Mouse (Mus musculus) myocyte (in vitro differentiated cells): ENCODE data around the gene Rbfox2. TPM values are rescaled to one million over a fixed set of nuclear protein-coding genes. Genes with fewer than 3 reads are reported as not detected.

Experiments used
- H3K27me3 ChIP-seq: one replicate; pipeline ENCODE4 v1.6.1; 2011; ENCODE audit not compliant: control insufficient read depth, insufficient read depth, insufficient read length
- H3K36me3 ChIP-seq: one replicate; pipeline ENCODE4 v1.6.1; 2011; ENCODE audit not compliant: control insufficient read depth, insufficient read depth
- H3K4me2 ChIP-seq: one replicate; pipeline ENCODE4 v1.6.1; 2011; ENCODE audit warnings: low read depth, control low read depth
- H3K4me3 ChIP-seq: one replicate; pipeline ENCODE4 v1.5.1; 2011; ENCODE audit warnings: mild to moderate bottlenecking, control low read depth, moderate library complexity
- H3K79me2 ChIP-seq: one replicate; pipeline ENCODE4 v1.6.1; 2011; ENCODE audit not compliant: control insufficient read depth, insufficient read depth
- H3ac ChIP-seq: one replicate; pipeline ENCODE4 v1.6.1; 2011; ENCODE audit not compliant: control insufficient read depth, insufficient read length
- CEBPB ChIP-seq: IDR thresholded peaks from 2 replicates; pipeline ENCODE4 v1.6.1; 2011; ENCODE audit warnings: mild to moderate bottlenecking, moderate library complexity; ENCODE audit not compliant: poor library complexity, insufficient read depth, severe bottlenecking
- E2F4 ChIP-seq: IDR thresholded peaks from one replicate; pipeline ENCODE4 v1.6.1; 2011; ENCODE audit warnings: mild to moderate bottlenecking, control low read depth, moderate library complexity; ENCODE audit not compliant: insufficient read depth
- MAX ChIP-seq: IDR thresholded peaks from one replicate; pipeline ENCODE4 v1.6.1; 2011; ENCODE audit warnings: low read depth, mild to moderate bottlenecking, control low read depth
- MYOD1 ChIP-seq, 3 experiments: IDR thresholded peaks; one replicate each; pipeline ENCODE4 v1.6.1; 2011; ENCODE audit warnings: control low read depth in 2 of 3, low read depth in 2 of 3, mild to moderate bottlenecking in 2 of 3, moderate library complexity in 1 of 3; ENCODE audit not compliant: insufficient read length in 2 of 3, control insufficient read depth in 1 of 3
- MYOG ChIP-seq, 3 experiments: IDR thresholded peaks; one replicate each; pipeline ENCODE4 v1.6.1; 2011; ENCODE audit warnings: control low read depth in 2 of 3, low read depth in 2 of 3, mild to moderate bottlenecking in 2 of 3; ENCODE audit not compliant: insufficient read length in 2 of 3, control insufficient read depth in 1 of 3, insufficient read depth in 1 of 3
- POLR2A ChIP-seq: IDR thresholded peaks from one replicate; pipeline ENCODE4 v1.6.1; 2011; ENCODE audit warnings: low read depth, mild to moderate bottlenecking, control low read depth, moderate library complexity; ENCODE audit not compliant: insufficient read length
- POLR2AphosphoS2 ChIP-seq: IDR thresholded peaks from one replicate; pipeline ENCODE4 v1.6.1; 2011; ENCODE audit warnings: low read depth, control low read depth; ENCODE audit not compliant: insufficient read length
- REST ChIP-seq: IDR thresholded peaks from one replicate; pipeline ENCODE4 v1.6.1; 2011; ENCODE audit warnings: mild to moderate bottlenecking, control low read depth, moderate library complexity; ENCODE audit not compliant: insufficient read depth, insufficient read length
- SRF ChIP-seq: IDR thresholded peaks from one replicate; pipeline ENCODE4 v1.6.1; 2011; ENCODE audit warnings: low read depth; ENCODE audit not compliant: control insufficient read depth, insufficient read length
- TCF12 ChIP-seq: IDR thresholded peaks from one replicate; pipeline ENCODE4 v1.6.1; 2011; ENCODE audit warnings: mild to moderate bottlenecking, control low read depth; ENCODE audit not compliant: poor library complexity, insufficient read depth, severe bottlenecking
- TCF3 ChIP-seq: IDR thresholded peaks from one replicate; pipeline ENCODE4 v1.6.1; 2011; ENCODE audit warnings: low read depth, control low read depth; ENCODE audit not compliant: insufficient read length
- USF1 ChIP-seq: IDR thresholded peaks from one replicate; pipeline ENCODE4 v1.6.1; 2011; ENCODE audit warnings: low read depth, mild to moderate bottlenecking, control low read depth, moderate library complexity
- polyA plus RNA-seq: library from polyadenylated mRNA; unstranded; fragments of >200 nt; fragmentation: generic; extraction: Trizol; gene quantifications from one replicate; pipeline ENCODE4 v1.2.1, GENCODE M21; 2012; ENCODE audit warnings: missing spikeins

Rbfox2 gene
- polyA plus RNA-seq, 1 experiment, result 136 TPM

DNA sequence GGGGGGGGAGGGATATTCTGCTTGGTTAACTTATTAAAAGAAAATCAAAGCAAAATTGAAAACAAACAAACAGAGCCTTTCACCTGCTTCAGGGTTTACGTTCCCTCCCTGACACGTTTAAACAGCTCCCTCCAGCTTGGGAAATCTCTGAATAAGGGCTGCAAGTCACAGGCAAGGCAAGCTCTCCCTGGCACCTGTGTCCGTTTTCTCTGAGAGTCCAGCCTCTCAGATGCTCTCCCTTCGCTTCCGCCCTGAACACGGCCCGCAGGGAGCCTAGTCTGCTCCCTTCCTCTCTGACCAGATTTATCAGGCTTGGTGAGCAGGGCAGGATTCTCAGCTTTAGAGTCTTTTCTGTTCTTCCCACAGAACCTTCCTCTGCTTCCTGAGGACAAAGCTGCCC, 101.9 kb downstream of the Rbfox2 start:
- TF ChIP-seq POLR2AphosphoS2 (no peak), POLR2A (no peak), MAX (no peak), USF1 (no peak), MYOD1 (IDR thresholded peaks at IDR 0.05; ENCODE audit: control insufficient read depth in 1 of 3, insufficient read length in 2 of 3, low read depth in 2 of 3) (no peak), TCF12 (no peak), E2F4 (no peak), REST (no peak), CEBPB (no peak), SRF (no peak), MYOG (IDR thresholded peaks at IDR 0.05; ENCODE audit: control insufficient read depth in 1 of 3, insufficient read depth in 1 of 3, insufficient read length in 2 of 3, low read depth in 2 of 3) (no peak), TCF3 (no peak)
- no peak overlapping the region for H3ac ChIP-seq
- H3K4me2 ChIP-seq, result no peak overlapping the region
- no peaks in the 10 kb centered on the region for H3K36me3 ChIP-seq
- H3K4me3 ChIP-seq, result no peak overlapping the region
- peaks cover 70% of the 10 kb centered on the region for H3K79me2 ChIP-seq
- no peaks in the 10 kb centered on the region for H3K27me3 ChIP-seq

DNA sequence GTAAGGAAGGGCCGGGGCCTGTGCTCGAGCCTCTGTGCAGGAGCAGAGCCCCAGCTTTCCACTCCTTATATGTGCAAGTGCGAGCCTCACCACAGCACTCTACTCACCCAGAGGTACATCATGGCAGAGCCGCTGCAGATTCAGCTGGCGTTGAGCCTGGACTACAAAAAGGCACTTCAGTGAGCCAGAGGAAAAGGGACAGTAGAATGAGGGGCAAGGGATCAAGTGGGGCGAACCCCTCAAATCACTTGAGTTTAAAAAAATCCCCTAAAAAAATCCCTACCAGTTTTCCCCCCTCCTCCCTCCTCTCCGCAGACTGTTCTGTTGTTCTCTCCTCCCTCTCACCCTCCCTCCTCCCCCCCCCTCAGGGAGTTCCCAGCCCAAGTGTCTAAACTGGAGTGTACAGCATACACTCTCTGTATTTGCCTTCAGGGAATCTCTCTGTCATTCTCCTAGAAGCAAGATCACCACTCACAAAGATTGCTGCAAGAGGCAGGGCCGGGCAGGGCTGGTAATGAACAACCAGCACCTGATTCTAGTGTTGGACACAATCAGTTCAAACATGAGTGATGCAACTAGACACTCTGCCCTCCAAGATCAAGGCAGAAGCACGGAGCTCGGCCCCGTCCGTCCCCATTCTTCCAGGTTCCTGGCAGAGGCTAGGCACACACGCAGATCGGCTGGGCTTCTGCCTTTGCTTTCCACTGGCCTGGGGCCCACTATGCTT, 103.4 kb downstream of the Rbfox2 start:
- H3K27me3 ChIP-seq, result no peaks in the 10 kb centered on the region
- H3K79me2 ChIP-seq, result peaks cover 62% of the 10 kb centered on the region
- no peak overlapping the region for H3K4me2 ChIP-seq
- H3K36me3 ChIP-seq, result no peaks in the 10 kb centered on the region
- H3ac ChIP-seq, result no peak overlapping the region
- TF ChIP-seq MYOG (IDR thresholded peaks at IDR 0.05; ENCODE audit: control insufficient read depth in 1 of 3, insufficient read depth in 1 of 3, insufficient read length in 2 of 3, low read depth in 2 of 3) (no peak), E2F4 (no peak), TCF12 (no peak), MAX (no peak), POLR2AphosphoS2 (no peak), USF1 (no peak), REST (no peak), TCF3 (no peak), MYOD1 (IDR thresholded peaks at IDR 0.05; ENCODE audit: control insufficient read depth in 1 of 3, insufficient read length in 2 of 3, low read depth in 2 of 3) (no peak)
- H3K4me3 ChIP-seq, result no peak overlapping the region

DNA sequence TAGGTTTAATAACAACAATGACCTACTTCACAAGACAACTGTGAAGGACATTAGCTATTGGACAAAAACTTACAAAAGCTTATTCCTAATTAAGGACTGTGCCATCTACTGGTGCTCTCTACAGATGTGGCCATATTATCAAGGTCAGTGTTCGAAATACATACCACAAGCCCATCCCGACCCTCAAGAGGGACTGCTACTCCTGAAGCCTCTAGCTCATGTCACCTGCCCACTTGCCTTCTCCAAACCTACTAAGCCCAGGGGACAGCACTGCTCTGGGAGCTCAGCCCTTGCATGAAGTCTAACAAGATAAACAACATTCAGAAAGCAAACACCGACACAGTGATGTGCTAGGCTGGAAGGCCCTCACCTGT, 103.9 kb downstream of the Rbfox2 start:
- Histone ChIP-seq H3K4me2 (no peak overlapping the region), H3K4me3 (no peak overlapping the region)
- TF ChIP-seq POLR2A (no peak), MAX (no peak), TCF12 (no peak), MYOG (IDR thresholded peaks at IDR 0.05; ENCODE audit: control insufficient read depth in 1 of 3, insufficient read depth in 1 of 3, insufficient read length in 2 of 3, low read depth in 2 of 3) (no peak), REST (no peak)

DNA sequence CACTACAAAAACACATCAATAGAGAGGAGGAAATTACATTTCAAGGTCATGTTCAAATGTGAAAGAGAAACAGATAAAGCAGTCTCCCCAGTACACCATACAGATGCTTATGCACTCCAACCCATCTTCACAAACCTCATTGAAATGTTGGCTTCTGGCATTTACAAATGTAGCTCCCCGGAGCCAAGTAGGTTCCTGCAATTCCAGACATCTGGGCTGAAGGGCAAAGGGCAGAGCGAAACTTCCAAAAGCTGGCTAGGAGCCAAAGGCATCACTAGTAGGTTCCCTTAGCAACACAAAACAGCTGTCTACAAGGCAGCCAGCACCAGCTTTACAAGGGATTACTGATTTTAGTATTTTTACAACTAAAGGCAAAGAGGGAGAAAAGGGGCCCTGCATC, 104.6 kb downstream of the Rbfox2 start:
- TF ChIP-seq TCF12 (no peak), MYOD1 (IDR thresholded peaks at IDR 0.05; ENCODE audit: control insufficient read depth in 1 of 3, insufficient read length in 2 of 3, low read depth in 2 of 3) (peak in 1 of 3 experiments; percentile 26)
- no peaks in the 10 kb centered on the region for H3K27me3 ChIP-seq
- H3K79me2 ChIP-seq, result peaks cover 53% of the 10 kb centered on the region
- H3K36me3 ChIP-seq, result no peaks in the 10 kb centered on the region
- no peak overlapping the region for H3K4me3 ChIP-seq
- H3K4me2 ChIP-seq, result peak overlapping the region; percentile 4
- no peak overlapping the region for H3ac ChIP-seq

More for the DNA sequence above, 103.9 kb downstream of the Rbfox2 start:
- Histone ChIP-seq H3K79me2 (peaks cover 59% of the 10 kb centered on the region), H3K36me3 (no peaks in the 10 kb centered on the region), H3K27me3 (no peaks in the 10 kb centered on the region), H3ac (no peak overlapping the region)

DNA sequence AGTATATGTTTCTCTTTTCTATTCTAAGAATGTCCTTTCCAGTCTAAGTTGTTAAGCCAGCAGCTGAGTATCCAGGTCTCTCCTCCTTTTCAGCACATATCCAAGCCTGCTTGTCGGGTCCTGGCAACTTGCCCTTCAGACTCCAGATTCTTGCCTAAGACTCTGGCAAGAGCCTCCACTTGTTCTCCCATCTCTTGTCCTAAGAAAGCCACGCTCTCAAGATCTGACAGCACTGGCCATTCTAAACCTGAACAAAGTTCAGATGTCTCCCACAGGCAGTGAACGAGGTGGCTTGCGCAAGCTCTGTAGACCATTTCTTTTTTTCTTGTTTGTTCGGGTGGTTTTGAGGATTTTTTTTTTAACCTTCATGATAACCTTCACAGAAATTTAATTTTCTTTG, 110.0 kb downstream of the Rbfox2 start:
- H3K27me3 ChIP-seq, result no peaks in the 10 kb centered on the region
- H3K36me3 ChIP-seq, result no peaks in the 10 kb centered on the region
- H3K4me3 ChIP-seq, result no peak overlapping the region
- H3K4me2 ChIP-seq, result no peak overlapping the region
- peaks cover 49% of the 10 kb centered on the region for H3K79me2 ChIP-seq
- TF ChIP-seq POLR2A (no peak), MAX (no peak), CEBPB (peak; percentile 85), USF1 (no peak), TCF3 (no peak), POLR2AphosphoS2 (no peak), MYOG (IDR thresholded peaks at IDR 0.05; ENCODE audit: control insufficient read depth in 1 of 3, insufficient read depth in 1 of 3, insufficient read length in 2 of 3, low read depth in 2 of 3) (peak in 1 of 3 experiments; percentile 32), TCF12 (no peak), MYOD1 (IDR thresholded peaks at IDR 0.05; ENCODE audit: control insufficient read depth in 1 of 3, insufficient read length in 2 of 3, low read depth in 2 of 3) (no peak), E2F4 (no peak)
- H3ac ChIP-seq, result no peak overlapping the region
